Mouse (Mus musculus) embryonic fibroblast, embryonic 13.5 days (primary cell): ENCODE measurements around the gene Dennd1a.

Source experiments
- CTCF ChIP-seq: IDR thresholded peaks from 2 replicates; pipeline ENCODE4 v1.5.1; 2011; ENCODE audit warnings: mild to moderate bottlenecking, control low read depth, low read length, moderate library complexity, borderline replicate concordance; ENCODE audit not compliant: insufficient read depth
- POLR2A ChIP-seq: IDR thresholded peaks from 2 replicates; pipeline ENCODE4 v1.6.1; 2011; ENCODE audit warnings: low read depth, mild to moderate bottlenecking, control low read depth, low read length, moderate library complexity

GRCm38 (mm10) chr2:37782002-37782401, 505.2 kb downstream of the Dennd1a start:
- TF ChIP-seq POLR2A (no peak), CTCF (no peak)
